ENCODE assay signal across 17 mouse cellular contexts in genomic region chr9:106327125-106327809, GRCm38 (mm10). TPM values are rescaled to one million over a fixed set of nuclear protein-coding genes. Genes with fewer than 3 reads are reported as not detected.
DNase-seq lines count a peak whose midpoint lies in the region; ATAC-seq and TF ChIP-seq lines count a peak whose summit lies in the region.
"Had no signal": no experiment of that assay in that cellular context is flagged by ENCODE, and none has a peak within 500 bp of the region (broad histone marks: within the 10 kb centered on the region; RNA-seq: fewer than 3 reads in every experiment).

No protein-coding gene starts in this region.

- WGBS in lung, embryonic 16.5 days, result 61% methylated on average over 8 of the region's 8 CpGs
- 72% methylated on average over 8 of the region's 8 CpGs for WGBS in stomach, postnatal 0 days

- no peak for DNase-seq in frontal cortex, postnatal 36 days (ENCODE audit: low spot score in 2 of 2)
- DNase-seq in lung, postnatal 10 days, result no peak
- DNase-seq in left cerebral cortex, postnatal 25 days (ENCODE audit: low spot score in 2 of 2), result peak; percentile 54 to 89
- DNase-seq in stomach, postnatal 0 days (ENCODE audit: low spot score), result no peak
- DNase-seq in gastrocnemius, postnatal 36 days, result no peak
- DNase-seq in heart, adult 11 months, result no peak
- DNase-seq: adrenal gland, postnatal 36 days; cerebellum, adult 2 months; liver, postnatal 0 days; thymus, adult 18-20 months had no signal

- intact Hi-C loops in left cerebral cortex, postnatal 25 days (cut with DNase I), result no loop called here
- intact Hi-C loops in gastrocnemius, postnatal 36 days (cut with DNase I), result no loop called here

- no peak for TF ChIP-seq CTCF in stomach, postnatal 0 days (IDR thresholded peaks at IDR 0.05; ENCODE audit: low read depth)

- no peaks in the 10 kb centered on the region for H3K27me3 ChIP-seq in lung, embryonic 16.5 days (ENCODE audit: control insufficient read depth, insufficient read depth, low read depth, low read length)
- H3K27me3 ChIP-seq in stomach, postnatal 0 days (ENCODE audit: control insufficient read depth, insufficient read depth, low read length), result no peaks in the 10 kb centered on the region
- H3K27me3 ChIP-seq: embryonic facial prominence, embryonic 15.5 days; hindbrain, embryonic 15.5 days; kidney, embryonic 15.5 days; limb, embryonic 12.5 days had no signal

- no peak overlapping the region for H3K4me3 ChIP-seq in lung, embryonic 16.5 days (ENCODE audit: low read length)
- H3K4me3 ChIP-seq in stomach, postnatal 0 days (ENCODE audit: low read depth, low read length), result no peak overlapping the region
- H3K4me3 ChIP-seq: embryonic facial prominence, embryonic 15.5 days; hindbrain, embryonic 15.5 days; kidney, embryonic 15.5 days; limb, embryonic 12.5 days had no signal

- TF ChIP-seq EP300 in stomach, postnatal 0 days (optimal IDR thresholded peaks at IDR 0.05), result no peak

- H3K27ac ChIP-seq in lung, embryonic 16.5 days (ENCODE audit: low read length), result peak overlapping the region; percentile 89
- no peak overlapping the region for H3K27ac ChIP-seq in stomach, postnatal 0 days (replicated peaks)
- H3K27ac ChIP-seq: embryonic facial prominence, embryonic 15.5 days; hindbrain, embryonic 15.5 days; kidney, embryonic 15.5 days; limb, embryonic 12.5 days had no signal

- H3K36me3 ChIP-seq in lung, embryonic 16.5 days (ENCODE audit: control insufficient read depth, insufficient read depth, low read length), result no peaks in the 10 kb centered on the region
- H3K36me3 ChIP-seq in stomach, postnatal 0 days (ENCODE audit: control insufficient read depth, insufficient read depth, low read length), result no peaks in the 10 kb centered on the region
- H3K36me3 ChIP-seq: embryonic facial prominence, embryonic 15.5 days; hindbrain, embryonic 15.5 days; kidney, embryonic 15.5 days had no signal

- H3K4me1 ChIP-seq in lung, embryonic 16.5 days (replicated peaks; ENCODE audit: control insufficient read depth, insufficient read depth, low read length), result peaks cover 29% of the 10 kb centered on the region
- peaks cover 3% of the 10 kb centered on the region; the same call in 1 of the 2 replicates for H3K4me1 ChIP-seq in stomach, postnatal 0 days (replicated peaks; ENCODE audit: control insufficient read depth, insufficient read depth)
- H3K4me1 ChIP-seq: hindbrain, embryonic 15.5 days had no signal

- peak; percentile 79 for ATAC-seq in frontal cortex, adult (ENCODE audit: low TSS enrichment)
- no peak for ATAC-seq in lung, embryonic 16.5 days (ENCODE audit: low read depth)
- ATAC-seq in stomach, postnatal 0 days (ENCODE audit: low FRiP score, low TSS enrichment), result no peak

- no peaks in the 10 kb centered on the region for H3K9me3 ChIP-seq in lung, embryonic 16.5 days (ENCODE audit: control insufficient read depth, low read length)
- H3K9me3 ChIP-seq in stomach, postnatal 0 days (ENCODE audit: control insufficient read depth, low read length), result no peaks in the 10 kb centered on the region
- H3K9me3 ChIP-seq: embryonic facial prominence, embryonic 15.5 days; hindbrain, embryonic 15.5 days; kidney, embryonic 15.5 days; limb, embryonic 12.5 days had no signal

- H3K4me2 ChIP-seq in lung, embryonic 16.5 days (ENCODE audit: low read depth, low read length), result no peak overlapping the region
- no peak overlapping the region for H3K4me2 ChIP-seq in stomach, postnatal 0 days (replicated peaks; ENCODE audit: low read depth)
- H3K4me2 ChIP-seq: embryonic facial prominence, embryonic 15.5 days; heart, embryonic 11.5 days; hindbrain, embryonic 15.5 days; kidney, embryonic 15.5 days; limb, embryonic 12.5 days had no signal

- no peak overlapping the region for H3K9ac ChIP-seq in lung, embryonic 16.5 days (ENCODE audit: low read length)
- 0 out of 2 replicates have a peak overlapping the region, but pooled peaks have one; percentile 13 for H3K9ac ChIP-seq in stomach, postnatal 0 days (ENCODE audit: low read length)
- H3K9ac ChIP-seq: embryonic facial prominence, embryonic 15.5 days; hindbrain, embryonic 15.5 days; kidney, embryonic 15.5 days; limb, embryonic 12.5 days; liver, postnatal 0 days had no signal

RNA-seq across cellular contexts. Expression of gene Dusp7, which starts 41.2 kb away (rescaled TPM):
- polyA plus RNA-seq in lung, embryonic 16.5 days (2015; fragmentation: Nextera tagmentation; extraction: Ambion mirVana), result 12.9 and 13.7 TPM in 2 replicates
- total RNA-seq in left cerebral cortex, postnatal 25 days (2021), result 100 to 1,000 TPM; 101 to 109 TPM
- 12.3 and 12.7 TPM in 2 replicates for polyA plus RNA-seq in stomach, postnatal 0 days (2015; fragmentation: Nextera tagmentation; extraction: Ambion mirVana)
- 10 to 100 TPM; 24.9 to 28.3 TPM for total RNA-seq in gastrocnemius, postnatal 36 days (2021)

RNA-seq across cellular contexts. Expression of gene Poc1a, which starts 46.4 kb away (rescaled TPM):
- polyA plus RNA-seq in lung, embryonic 16.5 days (2015; fragmentation: Nextera tagmentation; extraction: Ambion mirVana), result 32.3 and 32.4 TPM in 2 replicates
- total RNA-seq in left cerebral cortex, postnatal 25 days (2021), result 10 to 100 TPM; 17.2 to 18.9 TPM
- 13.0 and 13.3 TPM in 2 replicates for polyA plus RNA-seq in stomach, postnatal 0 days (2015; fragmentation: Nextera tagmentation; extraction: Ambion mirVana)
- 1 to 10 TPM; 1.5 to 1.7 TPM for total RNA-seq in gastrocnemius, postnatal 36 days (2021)

Comparison
In these comparisons a context has a peak if more than half of its experiments do, and no peak if none do; other contexts are left out.
1. DNase-seq: peak in left cerebral cortex, postnatal 25 days (2 of 2); none in frontal cortex, postnatal 36 days (0 of 2), lung, postnatal 10 days (single experiment), stomach, postnatal 0 days (single experiment), gastrocnemius, postnatal 36 days (0 of 2) and heart, adult 11 months (single experiment).
2. RNA of gene Poc1a, which starts 46.4 kb away (total RNA-seq): 17.2 to 18.9 TPM in left cerebral cortex, postnatal 25 days; 1.5 to 1.7 TPM in gastrocnemius, postnatal 36 days; every median in the first group is over 4 times any median in the second.